Mouse (Mus musculus) layer of hippocampus, postnatal 14 days (tissue): ENCODE results near the gene Sfxn1. TPM values are rescaled to one million over a fixed set of nuclear protein-coding genes. Genes with fewer than 3 reads are reported as not detected.

Source experiments
- DNase-seq, 2 experiments: peaks; one replicate each; pipeline ENCODE4 v3.0.0; 2021 to 2022; ENCODE audit warnings: low spot score in 2 of 2, mixed read lengths in 1 of 2
- total RNA-seq, 2 experiments: library from RNA; stranded (reverse); gene quantifications; 2 replicates each; pipeline ENCODE4 v1.2.3; 2021

Sfxn1 gene
- total RNA-seq, 2 experiments from 2014 or later = 52.3 to 52.9 TPM

DNA sequence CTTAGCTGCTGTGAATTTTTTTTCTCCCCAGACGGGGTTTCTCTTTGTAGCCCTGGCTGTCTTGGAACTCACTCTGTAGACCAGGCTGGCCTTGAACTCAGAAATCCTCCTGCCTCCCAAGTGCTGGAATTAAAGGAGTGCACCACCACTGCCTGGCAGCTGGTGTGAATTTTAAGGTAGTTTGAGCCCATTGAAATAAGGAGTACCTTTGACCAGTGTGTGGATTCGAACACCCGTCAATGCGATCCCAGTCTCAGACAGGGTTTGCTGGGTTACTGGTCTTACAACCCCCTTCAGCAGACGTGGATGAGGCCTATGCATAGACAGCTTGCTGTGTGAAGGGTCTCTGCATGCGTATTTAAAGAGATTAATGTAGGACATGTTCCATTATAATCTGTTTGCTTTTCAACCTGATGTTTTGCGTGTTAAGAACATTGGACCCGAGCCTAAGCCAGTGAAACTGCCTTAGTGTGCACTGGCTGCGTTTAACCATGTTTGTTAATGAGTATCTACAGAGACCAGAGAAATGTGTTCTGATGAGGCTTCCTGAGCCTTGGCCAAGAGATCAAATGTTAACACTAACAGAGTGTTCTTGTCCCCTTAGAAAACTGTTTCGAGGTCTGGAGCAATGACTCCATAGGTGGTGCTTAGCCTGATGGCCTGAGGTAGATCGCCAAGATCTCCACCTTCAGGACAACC lies 5.2 kb downstream of the Sfxn1 start:
- no peak for DNase-seq

DNA sequence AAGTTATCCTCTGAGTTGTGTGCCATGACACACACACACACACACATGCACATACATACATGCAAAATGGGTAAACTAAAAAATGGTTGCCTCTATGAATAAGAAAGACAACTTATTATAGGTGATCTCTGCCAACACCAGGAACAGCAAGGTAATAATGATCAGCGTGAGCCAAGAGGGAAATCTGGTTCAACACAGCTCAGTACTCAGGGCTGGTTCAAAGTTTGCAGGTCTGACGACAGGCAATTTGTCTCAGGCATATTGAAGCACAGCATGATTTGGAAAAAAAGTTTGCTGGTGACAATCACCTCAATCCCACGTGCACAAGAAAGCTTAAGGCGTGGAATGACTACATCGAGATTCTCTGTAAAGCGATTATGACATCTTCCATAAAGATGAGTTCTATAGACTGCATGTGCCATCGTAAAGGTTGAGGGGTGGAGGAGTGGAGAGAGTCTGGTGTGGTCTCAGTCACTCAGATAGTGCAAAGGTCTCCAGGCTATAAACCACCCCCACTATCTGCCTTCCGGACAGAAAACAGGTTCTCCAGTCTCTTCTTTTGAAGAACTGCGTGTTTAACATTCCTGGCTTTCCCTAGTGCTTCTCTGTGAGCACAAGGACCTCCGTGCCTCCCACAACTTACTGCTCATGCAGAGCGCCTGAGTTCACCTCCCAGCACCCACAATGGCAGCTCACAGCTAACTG lies 6.0 kb downstream of the Sfxn1 start:
- DNase-seq = no peak

DNA sequence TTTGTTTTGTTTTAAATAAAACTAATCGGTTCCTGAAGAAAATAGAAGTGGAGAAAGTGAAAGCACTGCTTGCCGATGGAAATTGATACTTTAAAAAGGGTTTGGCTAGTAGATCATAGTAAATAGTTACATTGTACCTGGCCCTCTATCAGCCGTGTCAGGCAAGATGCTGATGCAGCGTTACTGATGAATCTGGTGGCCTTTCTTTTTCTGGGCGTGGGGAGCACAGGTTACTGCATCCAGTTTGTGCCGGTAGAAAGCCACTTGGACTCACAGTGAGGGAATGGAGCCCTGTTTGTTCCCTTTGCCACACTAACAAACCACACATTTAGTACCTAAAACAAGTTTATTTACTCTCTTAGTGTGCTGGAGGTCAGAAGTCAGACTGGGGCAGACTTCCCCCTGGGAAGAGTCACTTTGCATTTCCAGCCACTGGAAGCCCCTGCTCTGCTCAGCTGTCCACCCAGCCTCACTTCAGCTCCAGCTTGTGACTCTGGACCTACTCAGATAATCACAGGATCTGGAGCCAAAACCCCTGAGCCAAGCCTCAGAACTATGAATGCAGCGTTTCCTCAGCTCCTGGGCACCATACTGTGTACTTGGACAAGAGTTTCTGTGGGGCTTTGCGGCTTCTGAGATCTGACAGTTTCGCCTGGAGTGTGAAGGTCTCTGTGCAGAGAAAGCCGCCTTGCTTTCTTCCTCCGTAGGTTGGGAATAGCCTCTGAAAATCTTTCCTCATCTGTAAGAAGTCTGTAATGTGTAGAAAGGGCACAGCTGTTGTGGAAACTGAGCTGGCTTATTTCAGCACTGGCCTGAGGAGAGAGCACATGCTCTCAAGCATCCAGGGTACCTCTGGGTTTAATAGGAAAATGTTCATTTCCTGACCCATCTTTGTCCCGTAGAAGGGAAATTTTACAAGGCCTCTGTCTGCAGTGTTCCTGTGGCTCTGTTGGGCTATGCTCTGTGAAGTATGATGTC lies 8.4 kb downstream of the Sfxn1 start:
- DNase-seq = no peak

DNA sequence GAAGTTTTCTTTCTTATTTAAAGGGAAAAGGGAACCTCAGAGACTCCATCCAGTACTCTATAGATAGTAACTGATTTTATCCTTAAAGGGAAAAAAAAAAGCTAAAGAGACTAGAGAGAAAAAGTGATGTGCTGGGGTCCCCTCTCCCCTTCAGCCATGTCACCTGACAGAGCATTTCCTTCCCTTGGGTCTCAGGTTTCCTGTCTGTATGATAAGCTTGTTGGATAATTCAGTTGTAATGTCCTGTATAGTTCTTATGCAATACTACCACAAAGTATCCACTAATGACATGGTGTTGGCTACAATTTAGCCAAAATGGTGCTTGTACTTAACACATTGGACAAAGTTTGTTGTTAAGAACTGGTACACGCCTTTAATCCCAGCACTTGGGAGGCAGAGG lies 9.1 kb downstream of the Sfxn1 start:
- no peak for DNase-seq

DNA sequence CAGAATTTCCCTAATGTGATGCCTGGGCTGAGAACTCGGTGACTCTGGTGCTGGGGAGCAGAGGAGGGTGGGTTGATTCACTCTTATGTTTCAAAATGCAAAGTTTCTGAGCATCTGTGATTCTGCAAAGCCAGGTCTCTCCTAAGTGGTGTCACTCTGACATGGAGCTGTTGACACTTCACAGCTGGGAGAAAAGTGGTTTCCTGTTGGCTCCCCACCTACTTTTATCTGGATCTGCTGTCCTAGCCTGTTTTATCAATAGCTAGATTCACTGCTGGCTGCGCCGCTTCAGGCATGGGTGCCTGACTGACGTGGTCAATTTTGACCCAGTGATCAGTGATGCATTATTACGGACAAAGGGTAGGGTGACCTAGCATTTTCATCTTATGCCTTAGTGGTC lies 11.3 kb downstream of the Sfxn1 start:
- no peak for DNase-seq

DNA sequence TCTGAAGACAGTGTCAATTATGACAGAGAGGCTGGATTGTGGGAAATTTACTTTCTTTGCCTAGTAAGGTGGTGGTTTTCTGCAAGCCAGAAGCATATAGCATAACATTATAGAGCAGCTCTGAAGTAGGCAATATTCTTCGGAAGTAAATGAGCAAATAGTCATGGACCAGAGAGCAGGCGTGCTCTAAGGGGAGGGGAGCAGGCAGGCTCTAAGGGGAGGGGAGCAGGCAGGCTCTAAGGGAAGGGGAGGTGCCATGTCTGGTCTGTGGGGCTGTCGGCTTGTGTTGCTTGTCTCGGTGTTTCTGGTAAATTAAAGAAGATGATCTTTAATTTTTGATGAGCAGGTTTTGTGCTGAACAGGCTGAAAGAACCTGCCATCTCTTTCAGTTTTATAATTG lies 12.5 kb downstream of the Sfxn1 start:
- no peak for DNase-seq

DNA sequence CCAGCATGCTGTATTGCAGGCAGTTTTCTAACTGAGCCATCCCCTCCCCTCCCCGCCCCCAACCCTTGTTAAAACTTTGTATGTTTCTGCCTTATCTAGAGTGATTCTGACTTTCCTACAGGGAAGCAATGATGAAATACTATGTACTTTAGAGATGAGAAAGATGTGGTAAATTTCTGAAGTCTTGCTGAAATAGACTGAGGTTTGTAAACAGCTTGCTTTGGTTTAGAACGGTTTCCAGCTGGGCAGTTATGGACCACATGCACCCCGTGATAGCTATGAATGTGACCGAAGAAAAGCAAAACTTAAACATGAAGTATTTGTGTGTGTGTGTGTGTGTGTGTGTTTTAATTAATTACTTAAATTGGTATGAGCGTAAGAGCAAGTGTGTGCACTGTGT lies 13.2 kb downstream of the Sfxn1 start:
- no peak for DNase-seq

DNA sequence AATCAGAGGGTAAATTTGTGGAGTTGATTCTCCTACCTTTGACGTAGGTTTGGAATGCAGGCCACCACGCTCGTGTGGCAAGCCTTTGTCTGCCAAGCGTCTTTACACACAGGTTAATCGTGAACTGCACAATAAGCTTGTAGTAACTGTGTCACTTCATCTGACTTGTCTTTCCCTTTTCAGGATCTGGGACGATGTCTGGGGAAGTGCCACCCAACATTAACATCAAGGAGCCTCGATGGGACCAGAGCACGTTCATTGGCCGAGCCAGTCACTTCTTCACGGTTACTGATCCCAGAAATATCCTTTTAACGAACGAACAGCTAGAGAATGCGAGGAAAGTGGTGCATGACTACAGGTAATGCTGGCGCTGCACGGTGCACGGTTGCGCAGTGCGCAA lies 13.6 kb downstream of the Sfxn1 start:
- no peak for DNase-seq

DNA sequence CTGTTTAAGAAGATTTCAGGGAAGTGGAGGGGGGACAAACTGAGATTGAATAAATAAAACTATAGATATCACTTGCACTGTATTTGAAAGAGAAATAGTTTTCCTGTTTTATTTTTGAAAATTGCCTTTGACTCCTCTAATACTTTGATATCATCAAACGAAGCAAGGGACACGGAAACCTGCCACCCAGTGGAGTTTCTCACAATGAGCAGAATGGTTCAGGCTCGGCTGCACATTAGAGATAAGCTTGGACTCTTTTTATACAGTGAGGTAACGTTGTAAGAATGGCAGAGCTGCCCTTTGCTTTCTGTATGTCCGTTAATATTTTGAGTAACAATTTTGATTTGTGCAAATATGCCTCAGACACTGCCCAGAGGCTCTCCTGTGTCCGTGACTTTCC lies 20.1 kb downstream of the Sfxn1 start:
- no peak for DNase-seq

DNA sequence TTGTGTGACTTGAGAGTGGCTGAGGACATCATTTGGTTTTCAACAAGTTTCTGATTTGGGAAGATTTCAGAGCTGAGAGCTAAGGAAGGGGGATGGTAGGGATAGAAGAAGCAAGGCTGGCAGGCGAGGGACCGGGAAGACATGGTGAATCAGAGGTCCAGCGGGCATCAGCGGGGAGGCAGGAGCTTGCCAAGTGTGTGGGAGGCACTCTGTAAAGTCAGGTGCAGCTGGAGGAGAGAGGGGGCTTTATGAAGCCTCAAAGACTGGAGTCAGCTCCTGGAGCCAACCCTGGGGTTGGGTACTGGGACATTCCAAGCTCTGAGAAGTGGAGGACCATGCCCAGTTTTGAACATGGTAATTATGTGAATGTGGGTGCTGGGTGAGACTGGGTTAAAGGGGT lies 22.7 kb downstream of the Sfxn1 start:
- no peak for DNase-seq

DNA sequence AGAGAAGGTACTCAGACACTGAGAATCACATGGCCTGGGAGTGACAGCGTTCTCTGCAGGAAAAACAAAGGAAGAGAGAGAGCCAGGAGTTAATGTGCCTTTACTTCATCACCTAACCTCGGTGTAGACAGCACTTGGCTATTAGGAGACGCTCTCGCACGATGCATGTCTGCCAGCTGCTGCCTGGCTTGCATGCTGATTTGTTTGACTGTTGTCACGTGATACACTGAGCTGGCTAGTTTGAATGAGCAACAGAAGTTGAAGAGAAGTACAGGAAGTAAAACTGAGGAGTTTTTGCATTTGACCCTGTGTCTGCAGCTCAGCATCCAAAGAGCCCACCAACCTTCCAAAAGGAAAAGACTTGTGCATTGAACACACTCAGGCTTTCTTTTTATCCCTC lies 23.3 kb downstream of the Sfxn1 start:
- DNase-seq = no peak

DNA sequence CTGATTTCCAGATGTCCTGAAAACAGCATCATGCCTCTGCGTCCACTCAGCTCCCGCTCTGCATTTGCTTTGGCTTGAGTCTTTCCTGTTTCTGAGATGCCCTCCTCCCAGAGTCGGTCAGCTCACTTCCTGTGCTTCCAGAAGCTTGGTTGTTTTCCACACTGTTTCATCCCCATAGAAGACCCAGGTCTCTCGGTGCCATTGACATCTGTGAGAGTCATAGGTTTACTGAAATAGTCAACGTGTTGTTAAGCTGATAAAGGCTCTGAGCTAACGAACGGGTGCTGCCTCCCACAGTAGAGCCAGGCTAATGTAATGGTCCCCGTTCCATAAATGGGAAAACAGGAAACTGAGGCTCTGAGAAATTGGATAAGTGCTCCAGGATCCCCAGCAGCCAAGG lies 24.1 kb downstream of the Sfxn1 start:
- DNase-seq = no peak

DNA sequence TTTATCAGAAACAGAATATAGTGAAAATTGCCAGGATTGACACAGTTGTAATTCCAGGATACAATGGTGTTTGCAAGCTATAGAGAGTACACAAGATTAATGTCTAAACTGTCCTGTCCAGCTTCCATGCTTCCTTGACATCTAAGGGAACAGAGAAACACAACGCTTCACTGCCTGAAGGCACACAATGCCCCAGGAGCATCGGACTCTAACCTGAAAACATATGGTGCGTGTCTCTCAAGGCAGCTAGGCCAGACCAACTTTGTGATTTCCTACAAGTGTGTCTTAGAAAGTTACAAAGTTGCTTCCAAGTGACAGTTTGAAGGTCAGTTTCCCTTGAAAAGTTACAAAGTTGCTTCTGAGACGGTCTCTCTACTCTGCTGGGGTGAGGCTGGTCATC lies 25.6 kb downstream of the Sfxn1 start:
- no peak for DNase-seq

DNA sequence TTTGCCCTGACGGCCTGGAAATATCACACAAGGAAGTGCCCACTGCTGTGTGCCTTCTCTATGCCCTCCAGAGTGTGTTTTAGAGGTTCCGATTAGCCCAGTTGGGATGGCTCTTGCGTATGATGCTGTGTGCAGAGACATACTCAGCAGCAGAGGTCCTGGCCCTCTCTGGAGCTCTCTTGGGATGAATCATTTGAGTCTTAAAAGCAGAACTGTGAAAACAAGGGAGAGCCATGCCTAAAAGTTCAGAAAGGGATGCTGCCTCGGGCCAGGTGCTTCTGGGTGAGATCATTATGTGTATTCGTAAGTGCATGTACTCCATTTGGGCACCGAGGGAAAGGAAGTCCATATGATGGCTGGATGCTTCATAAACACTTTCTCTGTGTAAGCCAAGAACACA lies 26.1 kb downstream of the Sfxn1 start:
- DNase-seq = no peak

DNA sequence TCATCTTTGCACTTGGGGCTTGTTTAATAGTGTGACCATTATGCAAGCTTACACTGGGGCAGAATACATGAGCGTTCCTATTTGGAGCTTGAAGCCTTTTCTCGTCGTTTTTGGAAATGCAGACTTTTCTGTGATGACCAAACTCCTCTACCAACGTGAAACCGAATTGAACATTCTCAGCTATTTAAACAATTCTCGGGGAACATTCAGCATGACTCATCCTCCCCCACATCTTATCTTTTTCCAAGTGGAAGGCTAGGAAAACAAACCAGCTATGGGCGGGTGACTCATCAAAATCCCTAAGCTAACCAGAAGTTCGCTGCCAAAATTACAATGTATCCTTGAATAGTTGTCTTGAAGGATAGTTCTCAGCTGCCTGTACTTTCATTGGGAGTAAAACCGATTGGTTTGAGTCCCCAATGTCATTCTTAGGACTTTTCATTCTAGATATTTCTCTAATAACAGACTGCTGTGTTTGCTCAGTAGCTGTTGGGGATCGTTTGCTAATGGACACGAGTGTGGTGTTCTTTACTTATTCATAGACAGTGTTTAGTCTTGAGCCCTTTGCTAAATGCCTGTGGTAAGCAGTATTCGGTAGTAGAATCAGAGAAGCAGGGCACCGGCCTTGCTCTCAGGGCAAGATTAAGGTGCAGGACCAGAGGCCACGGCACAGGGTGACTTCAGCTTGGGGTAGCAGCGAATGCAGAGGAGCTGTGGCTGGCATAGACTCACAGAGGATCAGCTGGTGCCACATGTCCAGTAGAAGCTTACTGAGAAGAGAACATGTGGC lies 29.6 kb downstream of the Sfxn1 start:
- peak in 1 of 2 experiments; percentile 68 for DNase-seq

DNA sequence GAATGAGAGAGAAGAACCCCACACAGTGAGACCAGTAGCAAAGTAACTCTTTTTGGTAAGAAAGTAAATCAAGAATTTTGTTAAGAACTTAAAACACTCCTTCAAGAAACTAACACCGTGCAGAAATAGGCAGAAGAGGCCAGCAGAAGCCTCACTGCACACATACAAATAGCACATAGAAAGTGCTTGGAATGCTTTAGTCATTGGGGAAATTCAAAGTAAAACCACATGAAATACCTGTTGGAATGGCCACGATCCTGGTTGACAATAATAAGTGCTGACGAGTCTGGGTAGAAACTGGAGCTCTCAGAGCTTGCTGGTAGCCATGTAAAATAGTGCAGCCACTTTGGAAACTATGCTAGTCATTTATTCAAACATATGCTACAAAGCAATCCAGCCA lies 30.4 kb downstream of the Sfxn1 start:
- no peak for DNase-seq

DNA sequence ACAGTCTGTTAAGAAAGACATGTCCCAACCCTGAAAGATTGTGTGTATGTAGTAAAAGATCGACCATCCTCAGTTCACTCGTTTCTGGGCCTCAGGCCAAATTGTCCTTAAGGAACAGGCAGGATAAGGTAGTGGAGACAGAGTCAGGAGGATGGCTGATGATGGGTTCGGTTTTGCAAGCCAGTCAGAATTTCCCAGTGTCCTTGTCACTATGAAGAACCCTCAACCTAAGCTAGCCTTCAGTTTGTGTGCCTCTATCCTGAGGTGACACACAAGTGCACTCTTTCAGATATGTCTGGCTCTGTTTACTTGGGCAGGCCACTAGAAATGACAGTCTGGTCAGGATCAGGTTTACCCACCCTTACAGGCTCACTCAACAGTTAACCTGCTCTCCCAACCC lies 31.6 kb downstream of the Sfxn1 start:
- no peak for DNase-seq

DNA sequence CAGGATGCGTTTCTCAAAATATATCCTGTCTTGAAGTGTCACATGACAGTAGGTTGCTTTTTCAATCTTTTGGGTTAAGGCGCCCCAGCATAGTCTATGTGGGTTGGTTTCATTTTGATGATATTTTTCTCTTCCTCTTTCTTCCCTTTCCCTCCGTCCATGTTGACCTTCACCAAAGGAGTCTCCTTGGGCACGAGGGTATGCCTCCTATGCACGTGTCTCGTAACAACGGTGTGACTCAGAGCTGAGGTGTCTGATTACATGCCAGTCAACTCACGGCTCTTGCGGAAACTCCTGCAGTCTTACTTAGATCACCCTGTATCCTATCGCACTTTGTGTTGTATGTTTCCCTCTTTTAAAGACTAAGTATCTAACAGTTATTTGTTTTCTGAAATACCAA lies 32.2 kb downstream of the Sfxn1 start:
- no peak for DNase-seq

DNA sequence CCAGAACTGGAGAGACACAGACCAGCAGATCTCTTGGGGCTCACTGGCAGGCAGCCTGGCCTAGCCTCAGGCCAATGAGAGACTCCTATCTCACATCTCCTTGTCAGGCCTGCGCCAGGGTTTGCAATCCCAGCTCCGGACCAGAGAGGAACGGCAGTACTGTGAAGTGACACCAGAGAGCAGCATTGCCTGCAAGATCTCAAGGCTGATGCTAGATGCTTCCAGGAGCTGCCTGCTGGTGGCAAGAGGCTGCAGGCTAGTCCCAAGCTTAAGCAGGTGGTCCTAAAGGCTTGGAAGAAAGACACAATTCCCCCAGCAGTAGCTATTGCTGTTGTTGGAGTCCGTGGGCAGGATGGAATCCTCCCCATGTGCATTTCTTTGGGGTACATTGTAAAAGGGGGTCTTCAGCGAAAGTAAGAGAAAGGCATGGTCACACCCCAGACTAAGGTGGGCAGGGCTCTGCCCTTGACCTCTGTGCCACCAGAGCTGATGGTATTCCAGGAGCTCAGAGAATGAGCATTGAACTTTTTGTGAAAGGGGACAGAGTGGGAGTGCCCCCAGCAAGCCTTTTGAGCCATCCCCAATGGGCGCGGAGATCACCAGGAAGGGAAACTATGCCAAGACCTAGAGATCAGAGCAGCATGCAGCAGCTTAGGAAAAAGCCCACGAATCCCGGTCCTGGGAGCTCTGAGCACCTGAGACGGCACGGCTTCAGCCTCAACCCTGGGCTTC lies 42.3 kb downstream of the Sfxn1 start:
- peak; percentile 83 to 89 for DNase-seq

DNA sequence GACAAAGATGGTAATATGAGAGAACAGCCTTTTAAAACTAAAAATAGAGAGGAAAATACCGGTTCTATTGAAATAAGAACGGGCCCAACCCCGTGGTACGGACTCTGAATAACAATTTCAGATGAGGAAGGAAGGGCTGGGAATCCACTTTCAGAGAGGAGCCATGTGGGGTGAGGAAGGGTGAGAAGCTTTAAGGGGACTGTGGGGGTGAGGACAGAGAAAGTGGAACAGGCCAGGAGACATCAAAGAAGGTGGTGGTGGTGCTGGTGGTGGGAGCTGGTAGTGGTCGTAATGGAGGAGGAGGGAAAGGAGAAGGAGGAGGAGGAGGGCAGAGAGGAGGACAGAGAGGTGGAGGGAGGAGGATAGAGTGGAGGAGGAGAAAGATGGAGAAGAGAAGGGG lies 43.3 kb downstream of the Sfxn1 start:
- no peak for DNase-seq
